Mouse (Mus musculus): ENCODE data around the gene Krt18.

Gene Krt18

DNA sequence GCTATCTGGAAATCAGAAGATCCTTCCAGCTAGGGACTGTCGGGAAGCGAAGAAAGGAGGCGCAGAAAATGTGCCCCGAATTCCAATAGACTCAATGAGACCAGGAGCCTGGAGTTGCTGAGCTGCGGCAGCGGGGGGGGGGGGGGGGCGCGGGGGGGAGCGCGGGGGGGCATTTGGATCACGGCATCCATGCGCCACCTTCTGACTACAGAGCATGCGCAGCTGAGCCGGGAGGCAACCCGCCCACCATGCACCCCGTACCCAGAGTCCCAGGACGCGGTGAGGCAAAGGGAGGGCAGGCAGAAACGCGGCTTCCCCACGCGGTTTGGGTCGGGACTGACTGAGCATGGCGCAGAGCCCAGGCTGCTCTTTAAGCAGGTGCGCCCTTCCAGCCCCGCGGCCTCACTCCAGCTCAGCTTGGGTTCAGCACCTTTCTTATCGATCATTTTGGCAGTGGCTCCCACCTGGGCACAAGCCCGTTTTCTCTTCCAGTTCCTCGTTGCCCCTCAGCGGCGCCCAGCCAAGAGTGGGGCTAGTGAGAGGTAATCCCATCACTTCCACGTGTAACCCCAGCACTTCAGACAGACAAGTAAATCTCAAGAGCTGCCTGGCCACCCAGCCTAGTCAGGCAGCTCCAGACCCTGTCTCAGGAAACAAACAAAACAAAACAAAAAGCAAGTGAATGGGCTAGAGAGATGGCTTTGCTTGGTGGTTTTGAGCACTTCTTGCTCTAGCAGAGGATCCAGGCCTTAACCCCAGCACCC is 24.1 kb downstream of the Krt18 start:
- in situ Hi-C loops (cut with MboI; ENCODE audit: unreplicated experiment in 2 of 2) = no loop called here

DNA sequence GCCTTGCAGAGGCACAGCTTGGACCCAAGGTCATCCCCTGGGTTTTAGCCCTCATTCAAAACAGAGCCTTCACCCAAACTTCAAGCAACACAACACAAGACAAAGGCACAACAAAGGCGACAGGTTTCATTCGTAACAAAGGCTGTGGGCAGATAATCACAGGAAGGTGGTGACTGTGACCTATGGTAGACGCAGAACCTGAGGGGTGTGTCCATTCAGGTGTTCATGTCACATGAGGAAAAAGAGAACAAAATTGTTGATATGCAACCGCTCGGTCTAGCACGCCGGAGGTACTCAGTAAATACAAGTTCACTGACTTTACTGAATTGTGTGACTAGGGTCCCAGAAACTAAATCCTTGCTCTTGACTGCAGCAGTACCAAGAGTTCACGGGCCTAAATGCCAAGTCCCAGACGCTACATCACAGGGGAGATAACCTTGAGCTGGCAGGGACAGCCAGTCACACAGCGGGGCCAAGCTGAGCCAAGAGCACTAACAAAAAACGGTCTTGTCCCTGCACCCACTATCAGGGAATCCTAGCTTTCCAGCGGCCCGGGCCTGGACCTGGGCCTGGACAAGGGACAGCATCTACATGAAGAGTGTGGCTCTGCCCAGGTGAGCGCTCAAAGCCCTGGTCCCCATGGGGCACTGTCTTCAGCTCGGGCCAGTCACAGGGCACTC is 28.7 kb downstream of the Krt18 start:
- in situ Hi-C loops (cut with MboI; ENCODE audit: unreplicated experiment in 2 of 2) = no loop called here

DNA sequence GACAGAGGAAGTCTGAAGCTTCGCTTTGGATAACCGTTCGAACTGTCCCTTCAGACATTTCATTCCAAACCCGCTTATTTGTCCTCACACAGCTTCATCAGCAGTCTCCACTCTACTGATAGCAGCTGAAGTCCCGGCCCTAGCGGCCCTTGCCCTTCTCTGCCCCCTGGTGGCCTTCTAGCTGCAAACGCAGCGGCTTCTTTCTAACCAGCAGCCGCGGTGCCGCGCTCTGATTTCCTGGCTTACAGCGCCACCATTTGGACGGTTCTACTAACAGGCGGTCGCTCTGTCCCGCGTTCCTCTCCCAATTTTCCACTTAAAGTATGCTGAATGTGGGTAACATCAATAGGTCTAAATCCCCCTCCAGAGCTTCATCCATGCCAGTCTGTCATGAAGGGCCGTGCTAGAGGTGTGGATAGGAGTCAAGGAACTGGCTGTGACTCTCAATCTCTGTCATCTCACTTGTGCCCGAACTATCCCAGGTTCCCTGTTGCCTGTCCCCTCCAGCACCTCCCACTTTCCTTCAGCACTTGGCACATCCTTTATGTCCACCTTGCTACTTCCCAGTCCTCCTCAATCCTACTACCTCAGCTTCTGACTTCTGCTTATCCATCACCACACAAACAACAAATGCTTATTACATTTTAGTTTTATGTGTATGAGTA is 37.8 kb downstream of the Krt18 start:
- in situ Hi-C loops (cut with MboI; ENCODE audit: unreplicated experiment in 2 of 2) = loop anchor here (5.0 to 10.0 kb wide), 3 partner anchors 293 to 851 kb away; no protein-coding TSS in a partner anchor

DNA sequence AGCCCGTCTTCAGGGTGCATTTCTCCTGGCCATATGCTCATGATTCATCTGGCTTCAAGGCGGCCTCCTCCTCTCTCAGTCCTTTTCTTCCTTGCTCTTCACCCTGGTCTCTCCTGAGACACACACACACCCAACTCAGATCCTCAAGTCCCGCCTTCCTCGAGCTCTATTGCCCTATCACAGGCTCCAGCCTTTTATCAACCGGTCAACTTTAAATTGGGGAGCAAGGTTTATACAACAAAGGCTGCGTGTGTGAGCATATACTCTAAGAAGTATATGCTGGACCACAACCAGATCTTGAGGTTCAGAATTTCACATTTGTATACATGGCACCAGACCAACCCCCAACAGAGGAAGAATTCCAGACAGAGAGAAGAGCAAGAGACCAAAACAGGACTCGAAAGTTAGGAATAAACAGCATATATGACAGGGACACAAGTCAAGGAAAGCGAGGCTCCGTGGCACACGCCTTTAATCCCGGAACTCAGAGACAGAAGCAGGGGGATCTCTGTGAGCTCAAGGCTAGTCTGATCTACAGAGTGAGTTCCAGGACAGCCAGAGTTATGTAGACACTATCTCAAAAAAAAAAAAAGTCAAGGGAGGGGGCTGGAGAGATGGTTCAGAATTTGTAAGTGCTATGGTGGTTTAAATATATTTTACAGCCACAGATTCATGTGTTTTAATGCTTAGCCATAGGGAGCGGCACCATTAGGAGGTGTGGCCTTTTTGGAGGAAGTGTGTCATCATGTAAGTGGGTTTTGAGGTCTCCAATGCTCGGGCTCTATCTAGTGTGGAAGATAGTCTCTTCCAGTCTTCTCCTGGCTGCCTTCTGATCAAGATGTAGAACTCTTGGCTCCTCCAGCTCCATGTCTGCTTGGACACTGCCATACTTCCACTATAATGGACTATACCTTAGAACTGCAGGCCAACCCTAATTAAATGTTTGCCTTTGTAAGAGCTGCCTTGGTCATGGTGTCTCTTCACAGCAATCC is 42.8 kb downstream of the Krt18 start:
- in situ Hi-C loops (cut with MboI; ENCODE audit: unreplicated experiment in 2 of 2) = no loop called here

DNA sequence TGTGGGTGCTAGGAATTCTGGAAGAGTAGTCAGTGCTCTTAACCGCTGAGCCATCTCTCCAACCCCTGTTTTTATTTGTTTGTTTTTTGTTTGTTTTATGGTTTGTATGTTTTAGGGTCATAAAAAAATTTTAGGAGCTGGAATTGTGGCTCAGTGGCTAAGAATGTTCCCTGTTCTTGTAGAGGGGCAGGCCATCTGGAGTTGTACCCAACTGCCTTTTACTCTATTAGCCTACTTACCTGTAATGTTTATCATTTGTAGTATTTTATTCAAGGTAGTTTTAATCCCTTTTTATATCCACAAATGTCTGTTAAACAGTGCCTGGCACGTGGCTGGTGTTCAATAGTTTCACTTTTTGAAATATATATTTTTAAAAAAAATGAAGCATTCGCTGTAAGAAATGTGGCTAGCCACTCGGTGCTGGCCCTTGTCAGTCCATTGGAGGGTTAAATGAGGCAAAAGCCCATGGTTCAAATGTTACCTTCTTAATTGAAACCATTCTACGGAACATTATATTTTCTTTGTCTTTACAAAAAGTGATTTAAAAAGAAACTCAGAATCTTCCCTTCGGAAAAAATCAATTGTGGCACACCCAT is 45.1 kb downstream of the Krt18 start:
- in situ Hi-C loops (cut with MboI; ENCODE audit: unreplicated experiment in 2 of 2) = no loop called here

DNA sequence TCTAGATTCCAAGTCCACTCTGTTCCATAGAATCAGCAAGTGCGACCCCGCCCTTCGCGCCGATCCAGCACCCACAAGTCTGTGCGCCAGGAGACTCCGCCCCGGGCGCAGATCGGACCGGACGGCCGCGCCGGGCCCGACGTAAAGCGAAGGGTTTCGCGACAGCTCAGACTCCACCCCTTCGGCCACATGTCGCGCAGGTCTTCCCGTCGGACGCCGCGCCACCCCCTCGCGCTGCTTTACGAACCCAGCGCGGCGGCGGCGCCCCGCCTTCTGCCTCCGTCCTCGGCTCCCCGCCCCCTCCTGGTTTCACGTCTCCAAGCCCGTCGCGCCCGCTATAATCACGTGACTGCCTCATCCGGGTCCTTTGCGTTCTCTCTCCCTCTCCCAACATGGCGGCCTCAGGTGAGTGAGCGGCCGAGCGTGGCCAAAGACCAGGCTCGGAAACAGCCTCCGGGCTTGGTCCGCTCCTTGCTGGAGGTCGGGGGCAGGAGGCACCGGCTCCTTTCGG is 45.6 kb downstream of the Krt18 start, which contains the start of gene Eif4b:
Gene Eif4b, plus strand, starts transcription at position 215 of the 511 bp plus-strand sequence.
- in situ Hi-C loops (cut with MboI; ENCODE audit: unreplicated experiment in 2 of 2) = no loop called here

DNA sequence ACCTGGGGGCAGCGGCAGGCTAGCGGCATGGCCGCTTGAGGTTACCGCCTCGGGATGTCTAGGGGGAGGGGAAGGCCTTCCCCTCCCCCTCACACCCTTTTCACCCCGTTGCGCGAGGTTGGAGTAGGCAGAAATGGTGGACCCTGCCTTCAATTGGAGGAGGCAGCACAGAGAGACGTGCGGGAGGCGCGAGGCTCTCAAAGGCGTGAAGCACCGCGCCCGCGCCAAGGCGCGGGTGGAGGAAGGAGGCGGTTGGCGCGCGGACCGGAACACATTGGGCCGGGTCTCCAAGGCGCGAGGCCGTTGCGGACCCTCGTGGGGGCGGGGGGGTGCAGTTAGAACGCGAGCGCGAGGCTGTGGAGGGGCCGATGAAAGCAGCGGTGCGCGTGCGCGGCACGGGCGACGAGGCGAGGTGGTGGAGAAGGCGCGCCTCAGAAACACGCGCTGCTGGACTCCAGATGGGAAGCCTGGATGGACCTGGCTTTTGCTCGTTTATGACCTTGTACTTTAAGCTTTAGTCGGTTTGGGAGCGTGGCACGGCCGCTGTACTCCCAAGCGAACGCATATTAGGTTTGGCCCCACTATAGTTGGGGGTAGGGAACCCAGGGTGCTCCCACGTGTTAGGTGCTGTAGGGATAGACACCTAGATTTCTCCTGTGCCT is 46.2 kb downstream of the Krt18 start:
- in situ Hi-C loops (cut with MboI; ENCODE audit: unreplicated experiment in 2 of 2) = no loop called here

DNA sequence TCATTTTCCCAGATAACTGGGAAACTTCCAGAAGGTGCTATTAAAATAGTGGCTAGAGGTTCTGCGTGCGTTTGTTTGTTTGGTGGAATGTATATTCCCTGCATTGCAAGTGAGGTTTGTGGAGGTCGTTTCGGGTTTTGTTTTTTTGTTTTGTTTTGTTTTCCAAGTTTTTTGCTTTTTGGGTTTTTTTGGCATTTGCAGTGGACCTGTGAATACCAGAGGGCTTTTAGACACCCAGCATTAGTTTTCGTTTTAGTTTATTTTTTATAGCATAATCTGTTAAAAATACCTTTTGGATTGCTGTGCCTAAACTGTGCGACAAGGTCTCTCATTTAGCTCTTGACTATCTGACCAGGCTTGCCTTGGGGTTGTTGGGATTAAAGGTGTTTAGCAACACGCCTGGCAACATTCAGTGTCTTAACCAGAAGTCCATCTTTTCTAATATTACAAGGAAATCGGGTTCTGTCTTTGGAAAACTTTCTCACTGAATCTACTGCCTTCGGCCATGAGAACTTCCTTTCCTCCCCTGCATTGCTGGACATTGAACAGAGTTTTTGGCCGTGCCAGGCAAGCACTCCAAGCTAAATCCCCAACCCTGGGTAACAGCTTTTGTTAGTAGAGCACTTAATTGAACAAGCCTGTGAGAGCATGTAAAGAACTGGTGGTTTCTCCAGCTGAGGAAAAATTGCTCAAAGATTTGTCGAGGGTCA is 47.1 kb downstream of the Krt18 start:
- in situ Hi-C loops (cut with MboI; ENCODE audit: unreplicated experiment in 2 of 2) = loop anchor here in 1 of 2 experiments (25.0 kb wide), 1 partner anchor 1387 kb away; the partner anchor contains the start of gene Nckap1l

DNA sequence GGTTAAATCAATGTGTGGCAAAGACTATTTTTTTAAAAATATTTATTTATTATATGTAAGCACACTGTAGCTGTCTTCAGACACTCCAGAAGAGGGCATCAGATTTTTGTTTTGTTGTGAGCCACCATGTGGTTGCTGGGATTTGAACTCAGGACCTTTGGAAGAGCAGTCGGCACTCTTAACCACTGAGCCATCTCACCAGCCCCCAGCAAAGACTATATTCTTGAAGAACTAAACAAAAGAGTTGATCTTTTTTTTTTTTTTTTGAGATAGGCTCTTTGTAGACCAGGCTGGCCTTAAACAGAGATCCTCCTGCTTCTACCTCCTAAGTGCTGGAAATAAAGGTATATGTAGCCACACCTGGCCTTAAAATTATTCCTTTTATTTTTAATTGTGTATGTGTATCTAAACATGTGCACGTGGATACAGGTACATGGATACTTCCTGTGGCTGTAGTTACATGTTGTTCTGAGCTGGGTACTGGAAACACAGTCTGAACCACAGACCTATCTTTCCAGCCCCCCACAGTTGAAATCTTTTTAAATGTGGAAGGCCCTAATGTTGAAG is 49.2 kb downstream of the Krt18 start:
- in situ Hi-C loops (cut with MboI; ENCODE audit: unreplicated experiment in 2 of 2) = loop anchor here in 1 of 2 experiments (25.0 kb wide), 1 partner anchor 1385 kb away; the partner anchor contains the start of gene Nckap1l

DNA sequence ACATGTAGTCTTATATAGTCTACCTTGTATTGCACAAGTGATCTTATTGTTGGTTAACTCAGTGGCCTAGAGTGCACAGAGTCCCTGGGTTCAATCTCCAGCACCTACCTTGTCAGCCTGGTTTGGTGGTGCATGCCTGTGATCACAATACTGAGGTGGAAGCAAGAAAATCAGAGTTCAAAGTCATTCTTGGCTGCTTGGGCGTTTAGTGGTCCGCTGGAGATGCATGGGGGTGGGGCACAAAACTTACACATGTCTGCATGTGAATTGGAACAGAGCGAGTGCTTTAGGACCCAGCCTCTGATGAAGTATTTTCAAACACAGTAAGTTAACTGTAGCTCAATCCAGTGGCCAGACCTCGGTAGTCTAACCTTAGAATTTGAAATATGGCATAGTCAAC is 51.2 kb downstream of the Krt18 start:
- in situ Hi-C loops (cut with MboI; ENCODE audit: unreplicated experiment in 2 of 2) = loop anchor here in 1 of 2 experiments (25.0 kb wide), 1 partner anchor 1383 kb away; the partner anchor contains the start of gene Nckap1l

DNA sequence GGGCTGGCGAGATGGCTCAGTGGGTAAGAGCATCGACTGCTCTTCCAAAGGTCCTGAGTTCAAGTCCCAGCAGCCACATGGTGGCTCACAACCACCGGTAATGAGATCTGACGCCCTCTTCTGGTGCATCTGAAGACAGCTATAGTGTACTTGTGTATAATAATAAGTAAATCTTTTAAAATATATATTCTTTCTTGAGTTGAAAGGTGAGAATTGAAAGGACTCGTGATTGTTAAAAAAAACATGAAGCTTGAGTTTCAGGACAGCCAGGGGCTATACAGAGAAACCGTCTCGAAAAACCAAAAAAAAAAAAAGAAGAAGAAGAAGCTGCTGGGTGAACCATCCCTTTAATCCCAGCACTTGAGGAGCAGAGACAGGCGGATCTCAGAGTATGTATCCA is 51.9 kb downstream of the Krt18 start:
- in situ Hi-C loops (cut with MboI; ENCODE audit: unreplicated experiment in 2 of 2) = loop anchor here in 1 of 2 experiments (25.0 kb wide), 1 partner anchor 1382 kb away; the partner anchor contains the start of gene Nckap1l

DNA sequence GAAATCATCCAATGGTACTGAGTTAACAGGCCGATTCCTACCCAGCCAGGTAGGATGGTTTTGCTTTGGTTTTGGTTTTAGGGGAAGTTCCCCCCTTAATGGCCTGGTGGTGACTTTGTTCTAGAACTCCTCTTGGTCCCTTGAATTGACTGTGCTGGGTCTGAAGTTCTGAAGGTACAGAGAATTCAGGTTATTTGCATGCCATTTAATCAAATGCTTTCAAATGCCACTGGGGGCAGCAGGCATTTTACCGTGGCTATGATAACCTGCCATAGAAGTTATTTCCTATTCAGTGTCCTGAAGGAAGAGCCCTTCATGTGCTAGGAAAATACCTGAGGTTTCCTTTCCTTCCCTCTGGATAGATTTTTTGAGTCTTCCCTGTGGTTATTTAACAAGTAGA is 52.4 kb downstream of the Krt18 start:
- in situ Hi-C loops (cut with MboI; ENCODE audit: unreplicated experiment in 2 of 2) = loop anchor here in 1 of 2 experiments (25.0 kb wide), 1 partner anchor 1382 kb away; the partner anchor contains the start of gene Nckap1l

Measured in v-Abl transformed pro-B cells (cell line).